Mouse (Mus musculus) monocyte, adult 59 days (primary cell): Measurements from ENCODE around the gene Trmt1l. TPM values are rescaled to one million over a fixed set of nuclear protein-coding genes. Genes with fewer than 3 reads are reported as not detected.

ENCODE experiments used
- total RNA-seq, 2 experiments: library from RNA; stranded (reverse); gene quantifications; one replicate each; pipeline ENCODE4 v1.2.4; 2023

Trmt1l gene
- total RNA-seq, result 10 to 100 TPM; 26.1 to 29.3 TPM

GRCm38 (mm10) chr1:151428263-151429221, at the start of gene Trmt1l, which contains the start of gene Swt1:
Gene Trmt1l (plus strand): TSS chr1:151428542.
Gene Swt1 (minus strand): TSS chr1:151428455.

GRCm38 (mm10) chr1:151500531-151501361, 72.4 kb downstream of the Trmt1l start, which contains the start of gene Rnf2:
Gene Rnf2 (minus strand): TSS chr1:151500955.

Other genes starting within 250 kb of the Trmt1l start
- gene Gm47985, start 246.0 kb upstream of the Trmt1l start, total RNA-seq, result not detected
- gene Gm8947, start 236.2 kb upstream of the Trmt1l start, total RNA-seq, result not detected
- gene Gm47995, start 230.1 kb upstream of the Trmt1l start, total RNA-seq, result under 1 TPM in 1 of 2 experiments, not detected in 1; 0.61 TPM
- gene 3110040M04Rik, start 224.4 kb upstream of the Trmt1l start, total RNA-seq, result not detected
- gene Gm47996, start 218.4 kb upstream of the Trmt1l start, total RNA-seq, result under 1 TPM in 1 of 2 experiments, not detected in 1; 0.55 TPM
- gene Ivns1abp, start 84.1 kb upstream of the Trmt1l start, total RNA-seq, result 100 to 1,000 TPM; 175 to 184 TPM
- gene Swt1, start 87 bp upstream of the Trmt1l start, total RNA-seq, result 10 to 100 TPM; 19.9 to 21.8 TPM
- gene Rnf2, start 72.4 kb downstream of the Trmt1l start, total RNA-seq, result 10 to 100 TPM; 42.0 to 43.8 TPM
- 100 to 1,000 TPM; 215 to 247 TPM for gene Fam129a, start 142.6 kb downstream of the Trmt1l start, total RNA-seq